Mouse (Mus musculus) kidney, adult 18-20 months (tissue): ENCODE measurements around the gene Gm6685.
"Not testable (repeated sequence)": the region's sequence is repeated elsewhere in the genome, so short reads cannot be mapped to it uniquely, and the experiment has no call there.

Experiments used
- DNase-seq: peaks from one replicate; pipeline ENCODE4 v3.0.0; 2021

Gene Gm6685

GRCm38 (mm10) chr11:28339224-28340150, at the start of gene Gm6685:
Gm6685 (minus strand) TSS chr11:28339867.
- DNase-seq, result peak; percentile 2

- no peak for DNase-seq
Measured at GRCm38 (mm10) chr11:28375891-28376290, 36.2 kb upstream of the Gm6685 start.

- no peak for DNase-seq
Measured at GRCm38 (mm10) chr11:28374636-28375035, 35.0 kb upstream of the Gm6685 start.

- not testable (repeated sequence) for DNase-seq
Measured at GRCm38 (mm10) chr11:28371381-28371780, 31.7 kb upstream of the Gm6685 start.

GRCm38 (mm10) chr11:28365929-28366244, 26.2 kb upstream of the Gm6685 start:
- no peak for DNase-seq

GRCm38 (mm10) chr11:28365209-28365928, 25.7 kb upstream of the Gm6685 start:
- DNase-seq, result peak; percentile 73

- DNase-seq, result no peak
Measured at GRCm38 (mm10) chr11:28343465-28343864, 3.8 kb upstream of the Gm6685 start.

GRCm38 (mm10) chr11:28341887-28342286, 2.2 kb upstream of the Gm6685 start:
- no peak for DNase-seq

- no peak for DNase-seq
Measured at GRCm38 (mm10) chr11:28327878-28328277, 11.8 kb downstream of the Gm6685 start.

- DNase-seq, result no peak
Measured at GRCm38 (mm10) chr11:28313396-28313795, 26.3 kb downstream of the Gm6685 start.

- DNase-seq, result no peak
Measured at GRCm38 (mm10) chr11:28307723-28308122, 31.9 kb downstream of the Gm6685 start.

- DNase-seq, result no peak
Measured at GRCm38 (mm10) chr11:28290440-28290839, 49.2 kb downstream of the Gm6685 start.
